Mouse (Mus musculus) heart, embryonic 11.5 days (tissue): ENCODE data around the gene Smarcad1. TPM values are rescaled to one million over a fixed set of nuclear protein-coding genes. Genes with fewer than 3 reads are reported as not detected.
A peak's percentile ranks its signal among the peaks of the same experiment; 100 is the strongest.

Source experiments
- ATAC-seq: fragments of 200-750 bp; cut with Nextera tagmentation; replicated peaks from 2 replicates; pipeline ENCODE4 v1.8.0; 2017; ENCODE audit warnings: moderate library complexity; ENCODE audit not compliant: insufficient number of reproducible peaks, low FRiP score, low TSS enrichment
- H3K27ac ChIP-seq: fragments of 300-500 bp; sonication (generic); 2 replicates; pipeline ENCODE4 v1.5.1; 2014; ENCODE audit warnings: mild to moderate bottlenecking, low read depth, low read length
- H3K27me3 ChIP-seq: fragments of 300-500 bp; sonication (generic); 2 replicates; pipeline ENCODE4 v1.6.1; 2014; ENCODE audit warnings: mild to moderate bottlenecking, low read length, mixed read lengths; ENCODE audit not compliant: control insufficient read depth, insufficient read depth
- H3K36me3 ChIP-seq: fragments of 300-500 bp; sonication (generic); 2 replicates; pipeline ENCODE4 v1.6.1; 2014; ENCODE audit warnings: mild to moderate bottlenecking, low read length, moderate library complexity, mixed read lengths; ENCODE audit not compliant: control insufficient read depth, insufficient read depth
- H3K4me1 ChIP-seq: fragments of 300-500 bp; sonication (generic); 2 replicates; pipeline ENCODE4 v1.6.1; 2014; ENCODE audit warnings: low read length; ENCODE audit not compliant: control insufficient read depth, insufficient read depth
- H3K4me2 ChIP-seq: fragments of 300-500 bp; sonication (generic); 2 replicates; pipeline ENCODE4 v1.6.1; 2014; ENCODE audit warnings: mild to moderate bottlenecking, moderate library complexity
- H3K4me3 ChIP-seq: fragments of 300-500 bp; sonication (generic); 2 replicates; pipeline ENCODE4 v1.5.1; 2014; ENCODE audit warnings: low read depth, low read length
- H3K9ac ChIP-seq: fragments of 300-500 bp; sonication (generic); 2 replicates; pipeline ENCODE4 v1.6.1; 2014; ENCODE audit warnings: mild to moderate bottlenecking, low read depth, low read length, moderate library complexity
- H3K9me3 ChIP-seq: fragments of 300-500 bp; sonication (generic); replicated peaks from 2 replicates; pipeline ENCODE4 v1.6.1; 2016; ENCODE audit warnings: low read length; ENCODE audit not compliant: control insufficient read depth
- WGBS: fragments of 180-500 bp; shearing (Covaris S2); extraction: QIAGEN DNeasy Blood & Tissue Kit; methylation state at CpG from one replicate; pipeline ENCODE4 v1.1.7; 2014; ENCODE audit not compliant: insufficient replicate concordance; 5-methylcytosine and 5-hydroxymethylcytosine counted together
- polyA plus RNA-seq: library from polyadenylated mRNA; unstranded; fragments of >200 nt; fragmentation: Nextera tagmentation; extraction: Ambion mirVana; gene quantifications from 2 replicates; pipeline ENCODE4 v1.2.1, GENCODE M21; 2014

Gene Smarcad1
- polyA plus RNA-seq, 1 experiment from 2014 or later = 68.1 TPM

DNA sequence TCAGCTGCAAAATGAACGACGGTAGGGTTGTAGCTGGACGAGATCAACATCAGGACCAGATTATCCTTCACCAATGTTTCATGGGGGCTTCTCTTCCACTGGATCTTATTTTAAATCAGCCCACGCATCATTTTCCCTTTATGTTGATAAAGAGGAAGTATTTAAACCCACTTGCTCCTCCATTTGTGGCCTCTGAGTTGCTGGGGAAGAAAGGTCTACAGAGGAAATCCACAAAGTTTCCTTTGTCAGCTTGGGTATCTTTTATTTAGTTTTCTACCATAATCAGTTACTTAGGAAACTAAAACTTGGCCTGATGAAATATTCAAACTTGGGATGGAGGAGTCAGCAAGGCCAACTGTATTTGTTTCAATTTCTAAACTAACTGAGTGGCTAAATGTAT, 104.0 kb downstream of the Smarcad1 start:
- H3K4me2 ChIP-seq = no peak overlapping the region
- ATAC-seq = no peak
- no peaks in the 10 kb centered on the region for H3K9me3 ChIP-seq
- no peaks in the 10 kb centered on the region for H3K36me3 ChIP-seq
- no peaks in the 10 kb centered on the region for H3K27me3 ChIP-seq
- no peak overlapping the region for H3K4me3 ChIP-seq
- no peaks in the 10 kb centered on the region for H3K4me1 ChIP-seq
- H3K27ac ChIP-seq = no peak overlapping the region
- WGBS = 85% methylated on average over 4 of the region's 4 CpGs
- H3K9ac ChIP-seq = no peak overlapping the region

DNA sequence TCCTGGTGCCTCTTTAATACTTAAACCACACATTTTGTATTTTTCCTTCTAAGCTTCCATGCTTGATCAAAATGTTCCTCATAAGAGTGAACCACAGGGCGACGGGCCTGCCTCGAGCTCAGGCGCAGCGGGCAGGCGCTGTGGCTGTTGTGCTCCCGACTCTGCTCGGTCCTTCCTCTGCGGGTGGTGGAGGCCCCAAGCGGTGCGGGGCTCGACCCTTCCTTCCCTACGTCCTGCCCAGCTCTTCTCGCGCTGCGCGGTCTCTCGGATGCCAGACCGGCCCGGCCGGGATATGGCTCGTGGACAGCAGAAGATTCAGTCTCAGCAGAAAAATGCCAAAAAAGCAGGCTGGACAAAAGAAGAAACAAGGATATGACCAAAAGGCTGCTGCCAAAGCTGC, 108.3 kb downstream of the Smarcad1 start:
- no peaks in the 10 kb centered on the region for H3K27me3 ChIP-seq
- H3K4me2 ChIP-seq = peak overlapping the region; percentile 60
- peak overlapping the region; percentile 23 for H3K4me3 ChIP-seq
- no peak overlapping the region for H3K27ac ChIP-seq
- no peak for ATAC-seq
- no peaks in the 10 kb centered on the region for H3K4me1 ChIP-seq
- WGBS = 7% methylated on average over 22 of the region's 22 CpGs
- H3K9me3 ChIP-seq = no peaks in the 10 kb centered on the region
- H3K9ac ChIP-seq = peak overlapping the region; percentile 63
- no peaks in the 10 kb centered on the region for H3K36me3 ChIP-seq

DNA sequence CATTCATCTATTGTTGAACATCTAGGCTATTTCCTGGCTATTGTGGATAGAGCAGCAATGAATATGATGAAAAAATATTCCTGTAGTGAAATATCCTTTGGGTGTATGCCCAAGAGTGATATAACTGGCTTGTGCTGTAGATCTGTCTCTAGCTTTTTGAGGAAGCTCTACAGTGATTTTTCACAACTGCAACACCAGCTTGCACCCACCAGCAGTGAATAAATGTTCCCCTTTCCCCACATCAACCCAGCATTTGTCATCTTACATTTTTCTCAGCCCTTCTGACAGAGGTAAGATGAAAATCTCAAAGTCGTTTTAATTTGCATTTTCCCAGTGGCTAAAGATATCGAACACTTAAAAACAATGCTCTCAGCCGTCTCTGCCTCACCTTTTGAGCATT, 111.2 kb downstream of the Smarcad1 start:
- ATAC-seq = no peak
- H3K27ac ChIP-seq = no peak overlapping the region
- no peaks in the 10 kb centered on the region for H3K9me3 ChIP-seq
- H3K36me3 ChIP-seq = no peaks in the 10 kb centered on the region
- 65% methylated on average over 3 of the region's 3 CpGs for WGBS
- H3K4me1 ChIP-seq = no peaks in the 10 kb centered on the region
- no peaks in the 10 kb centered on the region for H3K27me3 ChIP-seq
- H3K9ac ChIP-seq = no peak overlapping the region
- H3K4me2 ChIP-seq = no peak overlapping the region
- no peak overlapping the region for H3K4me3 ChIP-seq

DNA sequence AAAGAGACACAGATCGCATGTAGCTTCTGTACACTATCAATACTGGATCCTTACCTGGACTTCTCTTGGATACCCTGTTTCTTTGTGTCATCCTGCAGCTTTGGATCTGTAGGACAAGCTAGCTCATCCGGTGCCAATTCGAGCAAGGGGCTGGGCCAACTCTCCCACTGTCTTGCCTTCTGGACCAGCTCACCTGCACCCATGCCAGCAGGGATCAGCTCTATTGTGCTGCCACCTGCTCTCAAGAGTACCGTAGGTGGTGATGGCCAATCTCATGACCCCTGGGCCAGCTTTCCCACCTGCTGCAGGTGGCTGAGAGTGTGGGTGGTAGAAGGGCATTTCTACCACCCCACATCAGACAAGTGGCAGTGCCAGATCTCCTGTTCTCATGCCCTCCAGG, 114.7 kb downstream of the Smarcad1 start:
- WGBS = 79% methylated on average over 4 of the region's 4 CpGs
- no peak overlapping the region for H3K4me3 ChIP-seq
- no peaks in the 10 kb centered on the region for H3K27me3 ChIP-seq
- H3K9ac ChIP-seq = no peak overlapping the region
- H3K9me3 ChIP-seq = no peaks in the 10 kb centered on the region
- ATAC-seq = no peak
- no peaks in the 10 kb centered on the region for H3K4me1 ChIP-seq
- no peak overlapping the region for H3K27ac ChIP-seq
- H3K4me2 ChIP-seq = no peak overlapping the region
- H3K36me3 ChIP-seq = no peaks in the 10 kb centered on the region

DNA sequence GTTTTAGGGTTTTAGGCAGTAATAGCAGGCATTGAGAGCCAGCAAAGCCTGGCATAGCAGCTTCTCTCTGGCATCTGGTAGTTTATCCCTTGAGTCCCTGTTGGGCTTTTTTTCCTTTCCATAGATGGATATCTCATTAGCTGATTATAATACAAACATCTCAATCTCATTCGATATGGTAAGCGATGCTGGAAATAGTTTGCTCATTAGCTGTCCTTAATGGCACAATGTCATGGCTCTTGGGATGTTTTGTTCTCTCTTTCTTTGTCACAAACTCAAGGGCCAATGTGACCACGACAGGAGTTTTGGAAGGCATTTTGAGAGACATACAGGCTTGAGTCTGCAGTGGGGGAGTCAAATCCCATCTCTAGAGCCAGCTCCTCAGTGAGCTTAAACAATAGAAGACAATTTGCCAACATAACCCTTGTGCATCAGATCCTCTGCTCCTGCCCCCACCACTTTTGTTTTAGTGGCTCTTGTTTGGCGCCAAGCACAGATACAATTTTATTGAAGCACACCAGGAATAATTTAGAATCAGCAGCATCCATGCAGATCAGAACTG, 117.1 kb downstream of the Smarcad1 start:
- 77% methylated on average over 4 of the region's 4 CpGs for WGBS
- Histone ChIP-seq H3K4me2 (no peak overlapping the region), H3K27ac (no peak overlapping the region), H3K9me3 (no peaks in the 10 kb centered on the region), H3K36me3 (no peaks in the 10 kb centered on the region), H3K9ac (no peak overlapping the region), H3K27me3 (no peaks in the 10 kb centered on the region), H3K4me1 (no peaks in the 10 kb centered on the region), H3K4me3 (no peak overlapping the region)
- no peak for ATAC-seq

DNA sequence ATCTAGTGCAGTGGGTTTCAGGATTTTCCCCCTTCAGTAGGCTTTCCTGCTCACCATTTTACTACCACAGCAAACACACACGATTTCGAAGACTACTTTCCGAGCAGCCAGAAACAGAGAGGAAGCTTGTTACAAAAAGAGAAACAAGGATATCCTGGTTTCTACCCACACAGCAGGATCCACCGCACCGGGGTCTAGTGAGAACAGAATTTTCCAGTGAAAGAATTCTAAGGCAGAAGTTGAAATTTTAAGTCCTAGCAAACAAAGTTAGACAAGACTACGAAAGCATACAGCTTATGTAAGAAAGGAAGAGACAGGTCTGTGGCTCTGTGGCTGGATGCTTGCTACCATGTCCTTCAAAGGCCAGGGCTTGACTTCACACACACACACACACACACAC, 121.8 kb downstream of the Smarcad1 start:
- WGBS = 65% methylated on average over 6 of the region's 6 CpGs
- no peaks in the 10 kb centered on the region for H3K36me3 ChIP-seq
- no peak overlapping the region for H3K27ac ChIP-seq

DNA sequence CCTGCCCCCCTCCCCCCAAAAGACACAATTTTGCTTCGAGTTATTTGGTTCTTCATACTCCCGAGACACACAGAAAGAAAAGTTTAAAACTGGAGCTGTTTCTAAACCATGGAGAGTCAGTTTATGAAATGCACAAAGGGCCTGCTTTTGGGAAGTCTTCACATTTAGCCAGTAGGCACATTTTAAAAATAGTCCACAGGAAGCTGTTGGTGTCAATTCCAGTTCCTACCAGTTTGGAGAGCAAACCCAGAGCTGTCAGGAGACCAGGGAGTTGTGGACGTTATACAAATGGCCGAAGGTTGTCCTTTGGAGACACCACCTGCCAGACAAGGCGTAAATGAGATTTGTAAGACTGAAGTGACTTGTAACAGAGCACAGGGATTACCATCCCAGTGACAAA, 122.6 kb downstream of the Smarcad1 start:
- Histone ChIP-seq H3K4me2 (no peak overlapping the region), H3K27ac (no peak overlapping the region; the same call in 1 of the 2 replicates), H3K27me3 (no peaks in the 10 kb centered on the region), H3K36me3 (no peaks in the 10 kb centered on the region), H3K9ac (no peak overlapping the region), H3K4me3 (no peak overlapping the region), H3K4me1 (no peaks in the 10 kb centered on the region; the same call in 1 of the 2 replicates), H3K9me3 (no peaks in the 10 kb centered on the region)
- WGBS = 41% methylated on average over 5 of the region's 5 CpGs
- no peak for ATAC-seq

More for the DNA sequence above, 121.8 kb downstream of the Smarcad1 start:
- H3K4me1 ChIP-seq = no peaks in the 10 kb centered on the region; the same call in 1 of the 2 replicates
- H3K4me3 ChIP-seq = no peak overlapping the region
- no peaks in the 10 kb centered on the region for H3K27me3 ChIP-seq
- H3K4me2 ChIP-seq = no peak overlapping the region
- H3K9me3 ChIP-seq = no peaks in the 10 kb centered on the region
- no peak for ATAC-seq
- no peak overlapping the region for H3K9ac ChIP-seq

Other genes with a start within 250 kb of the Smarcad1 start
- gene Hpgds, start 102.3 kb downstream of the Smarcad1 start, polyA plus RNA-seq = 1.1 and 1.3 TPM in 2 replicates